Mouse (Mus musculus) stomach, embryonic 15.5 days (tissue): ENCODE measurements around the gene Gucy2e. TPM values are rescaled to one million over a fixed set of nuclear protein-coding genes. Genes with fewer than 3 reads are reported as not detected.

Source experiments
- polyA plus RNA-seq: library from polyadenylated mRNA; unstranded; fragments of >200 nt; fragmentation: Nextera tagmentation; extraction: Ambion mirVana; gene quantifications from 2 replicates; pipeline ENCODE4 v1.2.1, GENCODE M21; 2015

The Gucy2e gene
- polyA plus RNA-seq, 1 experiment from 2014 or later = 0.04 TPM

Other genes starting within 250 kb of the Gucy2e start
- gene Pfas, start 228.6 kb downstream of the Gucy2e start, polyA plus RNA-seq = 31.5 and 33.7 TPM in 2 replicates
- 40.3 and 45.5 TPM in 2 replicates for gene Ctc1, start 221.1 kb downstream of the Gucy2e start, polyA plus RNA-seq
- 134 and 146 TPM in 2 replicates for gene Aurkb, start 191.4 kb downstream of the Gucy2e start, polyA plus RNA-seq
- 10.3 and 10.7 TPM in 2 replicates for gene Borcs6, start 177.3 kb downstream of the Gucy2e start, polyA plus RNA-seq
- 49.6 and 55.0 TPM in 2 replicates for gene Tmem107, start 166.2 kb downstream of the Gucy2e start, polyA plus RNA-seq
- gene Vamp2, start 148.5 kb downstream of the Gucy2e start, polyA plus RNA-seq = 68.5 and 84.6 TPM in 2 replicates
- 15.4 and 20.3 TPM in 2 replicates for gene Per1, start 141.8 kb downstream of the Gucy2e start, polyA plus RNA-seq
- gene Hes7, start 116.6 kb downstream of the Gucy2e start, polyA plus RNA-seq = 0.76 and 1.0 TPM in 2 replicates
- gene 9130213A22Rik, start 114.4 kb downstream of the Gucy2e start, polyA plus RNA-seq = 0.37 TPM in 2 replicates
- 0.27 and 1.2 TPM in 2 replicates for gene Aloxe3, start 111.1 kb downstream of the Gucy2e start, polyA plus RNA-seq
- gene Alox12b, start 80.0 kb downstream of the Gucy2e start, polyA plus RNA-seq = 4.2 and 11.5 TPM in 2 replicates
- 0.28 and 0.31 TPM in 2 replicates for gene Alox8, start 39.2 kb downstream of the Gucy2e start, polyA plus RNA-seq
- gene Cntrob, start 86.7 kb upstream of the Gucy2e start, polyA plus RNA-seq = 18.6 and 19.5 TPM in 2 replicates
- gene Trappc1, start 86.9 kb upstream of the Gucy2e start, polyA plus RNA-seq = 146 and 157 TPM in 2 replicates
- gene Kcnab3, start 89.2 kb upstream of the Gucy2e start, polyA plus RNA-seq = 1.3 TPM in 2 replicates
- 12.6 and 12.8 TPM in 2 replicates for gene Rnf227, start 103.4 kb upstream of the Gucy2e start, polyA plus RNA-seq
- gene Chd3, start 132.4 kb upstream of the Gucy2e start, polyA plus RNA-seq = 53.4 and 54.0 TPM in 2 replicates
- 154 and 179 TPM in 2 replicates for gene Naa38, start 158.5 kb upstream of the Gucy2e start, polyA plus RNA-seq
- 24.9 and 25.3 TPM in 2 replicates for gene Cyb5d1, start 158.6 kb upstream of the Gucy2e start, polyA plus RNA-seq
- gene Tmem88, start 161.2 kb upstream of the Gucy2e start, polyA plus RNA-seq = 26.7 and 29.4 TPM in 2 replicates
- gene Kdm6b, start 176.6 kb upstream of the Gucy2e start, polyA plus RNA-seq = 25.4 and 26.5 TPM in 2 replicates